Mouse (Mus musculus) kidney, postnatal 0 days (tissue): ENCODE results near the gene C3. TPM values are rescaled to one million over a fixed set of nuclear protein-coding genes. Genes with fewer than 3 reads are reported as not detected.

ENCODE experiments used
- ATAC-seq: fragments of 200-750 bp; cut with Nextera tagmentation; replicated peaks from 2 replicates; pipeline ENCODE4 v1.8.0; 2017; ENCODE audit warnings: low read depth, moderate number of reproducible peaks, moderate TSS enrichment, moderate library complexity; ENCODE audit not compliant: low FRiP score
- DNase-seq: peaks from one replicate; pipeline ENCODE4 v3.0.0-alpha.2; 2016; ENCODE audit warnings: low spot score
- H3K27ac ChIP-seq: fragments of 300-500 bp; sonication (generic); 2 replicates; pipeline ENCODE4 v1.5.1; 2014; ENCODE audit warnings: mild to moderate bottlenecking
- H3K27me3 ChIP-seq: fragments of 300-500 bp; sonication (generic); 2 replicates; pipeline ENCODE4 v1.6.1; 2014; ENCODE audit warnings: low read length, mixed read lengths; ENCODE audit not compliant: insufficient read depth
- H3K36me3 ChIP-seq: fragments of 300-500 bp; sonication (generic); 2 replicates; pipeline ENCODE4 v1.6.1; 2014; ENCODE audit warnings: low read length, mixed read lengths; ENCODE audit not compliant: insufficient read depth
- H3K4me1 ChIP-seq: fragments of 300-500 bp; sonication (generic); replicated peaks from 2 replicates; pipeline ENCODE4 v1.6.1; 2014; ENCODE audit warnings: antibody characterized with exemption, low read length, mixed read lengths; ENCODE audit not compliant: insufficient read depth
- H3K4me2 ChIP-seq: fragments of 300-500 bp; sonication (generic); 2 replicates; pipeline ENCODE4 v1.6.1; 2014; ENCODE audit warnings: mild to moderate bottlenecking, low read length, moderate library complexity, mixed read lengths
- H3K4me3 ChIP-seq: fragments of 300-500 bp; sonication (generic); replicated peaks from 2 replicates; pipeline ENCODE4 v1.5.1; 2014; ENCODE audit warnings: low read depth, low read length
- H3K9ac ChIP-seq: fragments of 300-500 bp; sonication (generic); 2 replicates; pipeline ENCODE4 v1.6.1; 2014; ENCODE audit warnings: low read depth, low read length
- H3K9me3 ChIP-seq: fragments of 300-500 bp; sonication (generic); replicated peaks from 2 replicates; pipeline ENCODE4 v1.6.1; 2016; ENCODE audit warnings: low read length, inconsistent platforms, mixed read lengths
- CTCF ChIP-seq: IDR thresholded peaks from 2 replicates; pipeline ENCODE4 v1.5.1; 2016; ENCODE audit warnings: antibody characterized with exemption, low read depth, mild to moderate bottlenecking, moderate library complexity
- WGBS: fragments of 180-500 bp; shearing (Covaris S2); extraction: QIAGEN DNeasy Blood & Tissue Kit; methylation state at CpG from one replicate; pipeline ENCODE4 v1.1.7; 2014; 5-methylcytosine and 5-hydroxymethylcytosine counted together
- polyA plus RNA-seq: library from polyadenylated mRNA; unstranded; fragments of >200 nt; fragmentation: Nextera tagmentation; extraction: Ambion mirVana; gene quantifications from 2 replicates; pipeline ENCODE4 v1.2.1, GENCODE M21; 2015

Gene C3
- 2.0 and 2.9 TPM in 2 replicates for polyA plus RNA-seq

DNA sequence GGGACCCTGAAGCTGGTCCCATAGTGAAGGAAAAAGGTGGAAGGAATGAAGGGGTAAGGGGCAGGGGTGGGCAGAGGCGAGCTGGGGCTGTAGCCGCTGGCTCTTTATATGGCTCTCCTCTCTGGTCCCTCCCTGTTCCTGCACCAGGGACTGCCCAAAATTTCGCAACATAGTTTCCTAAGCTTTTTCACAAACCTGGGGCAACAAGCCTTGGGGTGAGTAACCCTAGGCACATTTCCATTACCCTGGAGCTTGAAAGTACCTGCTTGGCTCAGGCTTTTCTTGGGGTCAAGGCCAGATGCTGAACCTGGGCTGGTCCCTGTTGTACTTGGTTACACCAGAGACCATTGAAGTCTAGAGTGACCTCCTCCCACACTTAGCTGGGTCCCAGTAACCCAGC lies at the start of gene C3:
TSS of gene C3 (minus strand) at position 123 of the 400 bp plus-strand sequence.
- Histone ChIP-seq H3K36me3 (no peaks in the 10 kb centered on the region), H3K27ac (no peak within 1 kb of the TSS), H3K4me2 (no peak within 1 kb of the TSS), H3K4me3 (no peak within 1 kb of the TSS), H3K9ac (no peak within 1 kb of the TSS), H3K9me3 (no peaks in the 10 kb centered on the region), H3K4me1 (0 out of 2 replicates have a peak, but pooled peaks cover 3% of the 10 kb centered on the region), H3K27me3 (no peaks in the 10 kb centered on the region)
- DNase-seq (no peak), ATAC-seq (no peak)
- TF ChIP-seq CTCF = no peak
- WGBS = 85% methylated on average over 3 of the region's 3 CpGs

DNA sequence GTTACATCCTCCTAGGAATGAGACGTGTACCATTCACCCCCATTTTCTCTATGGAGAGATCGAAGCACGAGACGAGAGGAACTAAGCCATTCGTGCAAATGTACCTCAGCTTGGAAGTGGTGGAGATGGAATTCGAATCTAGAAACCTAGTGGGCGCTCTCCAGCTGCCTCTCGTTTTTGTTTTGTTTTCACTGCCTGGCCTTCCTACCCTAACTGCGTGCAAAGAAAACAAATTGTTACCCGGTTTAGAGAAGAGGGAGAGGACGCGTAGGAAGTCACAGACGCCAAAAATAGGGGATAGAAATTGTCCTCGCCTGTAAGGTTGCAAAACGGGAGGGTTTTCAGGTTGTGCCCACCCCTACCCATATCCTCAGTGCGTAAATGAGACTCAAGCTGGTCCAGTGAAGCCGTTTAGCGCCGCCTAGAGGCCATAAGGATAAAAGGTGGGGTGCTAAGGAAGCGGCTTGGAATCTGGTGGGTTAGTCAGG lies 48.7 kb upstream of the C3 start:
- ATAC-seq (peak; percentile 50), DNase-seq (peak; percentile 92)
- no peak overlapping the region for H3K9ac ChIP-seq
- no peaks in the 10 kb centered on the region for H3K9me3 ChIP-seq
- H3K4me3 ChIP-seq = peak overlapping the region; percentile 50
- no peaks in the 10 kb centered on the region for H3K27me3 ChIP-seq
- H3K27ac ChIP-seq = no peak overlapping the region
- H3K4me2 ChIP-seq = peak overlapping the region; percentile 61
- no peaks in the 10 kb centered on the region for H3K36me3 ChIP-seq
- WGBS = under 1% methylated on average over 20 of the region's 20 CpGs
- TF ChIP-seq CTCF = peak; percentile 92
- H3K4me1 ChIP-seq = peaks cover 6% of the 10 kb centered on the region

DNA sequence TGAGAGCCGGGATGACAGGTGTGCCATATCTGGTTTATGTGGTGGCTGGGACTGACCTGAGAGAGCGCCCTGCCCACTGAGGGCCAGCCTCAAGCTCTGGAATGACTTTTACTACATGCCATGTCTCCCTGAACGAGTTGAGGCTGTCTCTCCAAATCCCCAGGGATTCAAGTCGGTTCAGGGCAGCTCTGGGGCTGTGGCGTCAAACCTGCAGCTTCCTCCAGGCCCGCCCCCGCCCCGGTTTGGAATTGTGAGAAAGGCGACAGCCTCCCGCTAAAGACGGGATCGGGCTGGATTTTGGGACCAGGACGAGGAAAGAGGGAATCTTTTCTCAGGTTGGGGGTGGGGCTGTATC lies 48.0 kb upstream of the C3 start:
- Histone ChIP-seq H3K9me3 (no peaks in the 10 kb centered on the region), H3K27me3 (no peaks in the 10 kb centered on the region), H3K4me2 (peak overlapping the region; percentile 61), H3K36me3 (no peaks in the 10 kb centered on the region), H3K9ac (peak overlapping the region; percentile 64; the same call in 1 of the 2 replicates), H3K4me3 (peak overlapping the region; percentile 50), H3K4me1 (peaks cover 6% of the 10 kb centered on the region), H3K27ac (peak overlapping the region; percentile 74; the same call in 1 of the 2 replicates)
- DNase-seq (peak; percentile 25), ATAC-seq (peak; percentile 7; the same call in 1 of the 2 replicates)
- under 1% methylated on average over 13 of the region's 13 CpGs for WGBS
- no peak for TF ChIP-seq CTCF

DNA sequence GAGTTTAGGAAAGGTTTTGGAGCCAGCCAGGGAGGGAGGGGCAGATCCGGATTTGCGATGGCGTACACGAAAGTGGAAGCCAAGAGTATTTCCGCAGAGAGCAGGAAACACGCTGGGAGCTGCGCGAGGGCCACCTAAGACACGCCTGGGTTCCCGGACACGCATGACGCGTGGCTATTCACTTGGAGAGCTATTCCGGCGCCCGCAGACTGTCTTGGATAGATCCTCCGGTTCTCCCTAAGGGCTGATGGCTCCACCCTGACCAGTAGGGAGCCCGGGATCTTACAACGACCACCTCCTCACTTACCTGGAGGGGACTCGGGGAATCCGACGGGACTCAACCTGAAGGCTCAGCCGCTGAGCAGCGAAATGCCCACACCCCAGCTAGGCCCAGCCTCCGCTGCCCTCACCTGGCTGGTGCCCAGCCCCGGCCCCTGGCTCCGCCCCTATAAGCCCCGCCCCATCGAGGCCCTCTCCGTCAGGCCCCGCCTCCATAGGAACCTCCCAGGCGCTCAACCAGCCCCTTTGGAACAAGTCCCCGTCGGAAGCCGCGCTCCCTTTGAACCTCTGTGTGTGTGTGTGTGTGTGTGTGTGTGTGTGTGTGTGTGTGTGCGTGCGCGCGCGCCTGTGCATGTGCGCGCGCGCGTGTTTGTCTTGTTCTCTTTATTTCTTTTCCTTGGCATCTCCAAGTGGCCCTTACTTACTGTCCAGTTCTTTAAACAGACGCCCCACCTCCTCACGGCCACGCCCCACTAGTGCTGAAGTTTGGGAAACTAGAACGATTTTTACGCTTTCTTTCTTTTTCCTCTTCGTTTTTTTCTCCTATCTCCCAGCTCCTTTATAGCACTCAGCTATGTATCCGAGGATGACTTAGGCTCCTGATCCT lies 47.4 kb upstream of the C3 start:
- peak overlapping the region; percentile 74 for H3K27ac ChIP-seq
- H3K9me3 ChIP-seq = no peaks in the 10 kb centered on the region
- no peaks in the 10 kb centered on the region for H3K36me3 ChIP-seq
- no peak for TF ChIP-seq CTCF
- no peaks in the 10 kb centered on the region for H3K27me3 ChIP-seq
- H3K4me2 ChIP-seq = peak overlapping the region; percentile 61
- H3K4me3 ChIP-seq = peak overlapping the region; percentile 50
- ATAC-seq (peak; percentile 88), DNase-seq (peak; percentile 85)
- WGBS = under 1% methylated on average over 48 of the region's 53 CpGs
- H3K9ac ChIP-seq = peak overlapping the region; percentile 64
- peaks cover 6% of the 10 kb centered on the region for H3K4me1 ChIP-seq

DNA sequence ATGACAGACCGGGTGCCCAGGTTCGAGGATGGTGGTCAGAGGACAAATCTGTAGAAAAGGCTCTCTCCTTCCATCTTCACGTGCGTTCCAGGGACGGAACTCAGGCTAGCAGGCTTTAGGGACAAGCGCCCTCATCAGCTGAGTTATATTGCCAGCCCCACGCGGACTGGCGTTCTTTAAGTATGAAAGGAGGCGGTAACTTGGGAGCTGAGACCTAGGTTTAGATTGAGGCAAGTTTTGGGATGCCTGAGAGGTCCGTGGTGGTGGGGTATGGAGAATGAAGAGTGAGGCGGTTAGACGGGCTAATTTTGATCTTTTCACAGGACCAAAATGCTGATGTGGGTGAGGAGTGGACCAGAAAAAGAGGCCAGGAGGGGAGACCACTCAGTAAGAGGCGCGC lies 46.8 kb upstream of the C3 start:
- no peak for TF ChIP-seq CTCF
- Histone ChIP-seq H3K36me3 (no peaks in the 10 kb centered on the region), H3K4me3 (peak overlapping the region; percentile 50), H3K9me3 (no peaks in the 10 kb centered on the region), H3K27ac (peak overlapping the region; percentile 74), H3K4me2 (peak overlapping the region; percentile 61), H3K9ac (peak overlapping the region; percentile 64), H3K4me1 (peaks cover 6% of the 10 kb centered on the region), H3K27me3 (no peaks in the 10 kb centered on the region)
- ATAC-seq (no peak), DNase-seq (no peak)
- 5% methylated on average over 15 of the region's 15 CpGs for WGBS

DNA sequence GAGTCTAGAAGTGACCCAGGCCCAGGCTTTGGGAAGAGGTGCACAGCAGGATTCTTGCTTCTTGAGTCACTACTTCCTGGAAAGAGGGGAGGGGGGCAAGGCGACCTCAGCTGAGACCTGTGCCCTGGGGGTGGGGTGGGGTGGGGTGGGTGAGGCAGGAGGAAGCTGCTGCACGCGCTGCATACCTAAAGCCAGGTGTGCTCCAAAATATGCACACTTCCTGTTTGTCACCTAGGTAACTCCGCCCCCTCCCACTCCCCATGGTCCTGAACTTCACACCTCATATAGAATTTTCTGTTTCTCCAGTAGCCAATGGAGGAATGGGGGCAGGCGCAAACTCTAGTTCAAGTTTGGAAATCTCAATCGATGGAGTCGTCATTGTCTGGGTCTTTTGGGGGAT lies 45.9 kb upstream of the C3 start:
- Histone ChIP-seq H3K27me3 (no peaks in the 10 kb centered on the region), H3K4me3 (no peak overlapping the region), H3K4me1 (peaks cover 6% of the 10 kb centered on the region), H3K9me3 (no peaks in the 10 kb centered on the region), H3K27ac (no peak overlapping the region), H3K36me3 (no peaks in the 10 kb centered on the region), H3K9ac (no peak overlapping the region), H3K4me2 (peak overlapping the region; percentile 61; the same call in 1 of the 2 replicates)
- no peak for TF ChIP-seq CTCF
- WGBS = 24% methylated on average over 7 of the region's 7 CpGs
- DNase-seq = no peak
- ATAC-seq = no peak
